Mouse (Mus musculus): ENCODE results near the gene Trak1. TPM values are rescaled to one million over a fixed set of nuclear protein-coding genes. Genes with fewer than 3 reads are reported as not detected.

Gene Trak1
- polyA plus RNA-seq, 1 experiment from 2014 or later = 25.9 TPM

- H3K9me3 ChIP-seq = no peaks in the 10 kb centered on the region
- peak; percentile 92 for ATAC-seq (ENCODE audit: insufficient number of reproducible peaks, low FRiP score, low TSS enrichment, low read depth)
- peaks cover 9% of the 10 kb centered on the region for H3K4me1 ChIP-seq
- peak within 1 kb of the TSS; percentile 68 for H3K4me3 ChIP-seq
- peak within 1 kb of the TSS; percentile 47 for H3K9ac ChIP-seq
- WGBS = under 1% methylated on average over 59 of the region's 59 CpGs
- no peaks in the 10 kb centered on the region for H3K27me3 ChIP-seq
- peaks cover under 1% of the 10 kb centered on the region; the same call in 1 of the 2 replicates for H3K36me3 ChIP-seq
- H3K27ac ChIP-seq = peak within 1 kb of the TSS; percentile 76
- peak within 1 kb of the TSS; percentile 87 for H3K4me2 ChIP-seq
Measured at GRCm38 (mm10) chr9:121277118-121278060, 19.9 kb upstream of the Trak1 start, which contains the start of gene Ulk4. TSS of gene Ulk4 (minus strand) at chr9:121277197.

GRCm38 (mm10) chr9:121279216-121279615 is 18.1 kb upstream of the Trak1 start:
- no peak overlapping the region for H3K4me3 ChIP-seq
- no peak overlapping the region for H3K9ac ChIP-seq
- H3K27ac ChIP-seq = no peak overlapping the region
- H3K4me1 ChIP-seq = peaks cover 9% of the 10 kb centered on the region
- H3K9me3 ChIP-seq = no peaks in the 10 kb centered on the region
- WGBS = 82% methylated on average over 5 of the region's 5 CpGs
- no peak for ATAC-seq (ENCODE audit: insufficient number of reproducible peaks, low FRiP score, low TSS enrichment, low read depth)
- H3K36me3 ChIP-seq = peaks cover 5% of the 10 kb centered on the region; the same call in 1 of the 2 replicates
- no peak overlapping the region for H3K4me2 ChIP-seq
- H3K27me3 ChIP-seq = no peaks in the 10 kb centered on the region

- ATAC-seq (ENCODE audit: insufficient number of reproducible peaks, low FRiP score, low TSS enrichment, low read depth) = no peak
- no peaks in the 10 kb centered on the region for H3K27me3 ChIP-seq
- H3K4me2 ChIP-seq = no peak overlapping the region
- H3K27ac ChIP-seq = no peak overlapping the region
- H3K4me1 ChIP-seq = peaks cover 14% of the 10 kb centered on the region
- peaks cover 5% of the 10 kb centered on the region; the same call in 1 of the 2 replicates for H3K36me3 ChIP-seq
- no peaks in the 10 kb centered on the region for H3K9me3 ChIP-seq
- no peak overlapping the region for H3K9ac ChIP-seq
- H3K4me3 ChIP-seq = no peak overlapping the region
- 84% methylated on average over 6 of the region's 6 CpGs for WGBS
Measured at GRCm38 (mm10) chr9:121281891-121282290, 15.4 kb upstream of the Trak1 start.

- H3K9ac ChIP-seq = no peak overlapping the region
- no peak overlapping the region for H3K4me3 ChIP-seq
- H3K36me3 ChIP-seq = peaks cover 5% of the 10 kb centered on the region; the same call in 1 of the 2 replicates
- ATAC-seq (ENCODE audit: insufficient number of reproducible peaks, low FRiP score, low TSS enrichment, low read depth) = no peak
- no peak overlapping the region for H3K4me2 ChIP-seq
- no peaks in the 10 kb centered on the region for H3K9me3 ChIP-seq
- WGBS = 96% methylated on average over 6 of the region's 6 CpGs
- H3K27ac ChIP-seq = no peak overlapping the region
- H3K27me3 ChIP-seq = no peaks in the 10 kb centered on the region
- H3K4me1 ChIP-seq = peaks cover 8% of the 10 kb centered on the region; the same call in 1 of the 2 replicates
Measured at GRCm38 (mm10) chr9:121283620-121284185, 13.6 kb upstream of the Trak1 start.

- Histone ChIP-seq H3K9me3 (no peaks in the 10 kb centered on the region), H3K9ac (no peak overlapping the region), H3K4me2 (no peak overlapping the region), H3K36me3 (peaks cover 5% of the 10 kb centered on the region; the same call in 1 of the 2 replicates), H3K27ac (no peak overlapping the region), H3K4me1 (peaks cover 8% of the 10 kb centered on the region; the same call in 1 of the 2 replicates), H3K4me3 (no peak overlapping the region), H3K27me3 (no peaks in the 10 kb centered on the region)
- ATAC-seq (ENCODE audit: insufficient number of reproducible peaks, low FRiP score, low TSS enrichment, low read depth) = no peak
- 84% methylated on average over 3 of the region's 3 CpGs for WGBS
Measured at GRCm38 (mm10) chr9:121284422-121284821, 12.9 kb upstream of the Trak1 start.

- Histone ChIP-seq H3K4me2 (peak overlapping the region; percentile 50), H3K9me3 (no peaks in the 10 kb centered on the region), H3K9ac (peak overlapping the region; percentile 33), H3K4me1 (peaks cover 8% of the 10 kb centered on the region; the same call in 1 of the 2 replicates), H3K4me3 (peak overlapping the region; percentile 48), H3K36me3 (peaks cover 5% of the 10 kb centered on the region; the same call in 1 of the 2 replicates), H3K27me3 (no peaks in the 10 kb centered on the region), H3K27ac (0 out of 2 replicates have a peak overlapping the region, but pooled peaks have one; percentile 38)
- peak; percentile 40; the same call in 1 of the 2 replicates for ATAC-seq (ENCODE audit: insufficient number of reproducible peaks, low FRiP score, low TSS enrichment, low read depth)
- 19% methylated on average over 29 of the region's 29 CpGs for WGBS
Measured at GRCm38 (mm10) chr9:121285341-121286324, 11.7 kb upstream of the Trak1 start.

GRCm38 (mm10) chr9:121286325-121286901 is 10.9 kb upstream of the Trak1 start:
- H3K27me3 ChIP-seq = no peaks in the 10 kb centered on the region

GRCm38 (mm10) chr9:121291275-121291674 is 6.0 kb upstream of the Trak1 start:
- Histone ChIP-seq H3K9ac (no peak overlapping the region), H3K4me1 (peaks cover 1% of the 10 kb centered on the region; the same call in 1 of the 2 replicates), H3K9me3 (no peaks in the 10 kb centered on the region), H3K36me3 (no peaks in the 10 kb centered on the region), H3K4me2 (no peak overlapping the region), H3K4me3 (no peak overlapping the region), H3K27ac (no peak overlapping the region), H3K27me3 (peaks cover 9% of the 10 kb centered on the region; the same call in 1 of the 2 replicates)
- no peak for ATAC-seq (ENCODE audit: insufficient number of reproducible peaks, low FRiP score, low TSS enrichment, low read depth)
- 82% methylated on average over 2 of the region's 2 CpGs for WGBS

More at GRCm38 (mm10) chr9:121286325-121286901, 10.9 kb upstream of the Trak1 start:
- Histone ChIP-seq H3K4me1 (peaks cover 8% of the 10 kb centered on the region; the same call in 1 of the 2 replicates), H3K9ac (no peak overlapping the region), H3K4me2 (peak overlapping the region; percentile 50), H3K36me3 (peaks cover 5% of the 10 kb centered on the region; the same call in 1 of the 2 replicates), H3K4me3 (peak overlapping the region; percentile 48), H3K27ac (no peak overlapping the region), H3K9me3 (no peaks in the 10 kb centered on the region)
- no peak for ATAC-seq (ENCODE audit: insufficient number of reproducible peaks, low FRiP score, low TSS enrichment, low read depth)
- WGBS = 72% methylated on average over 3 of the region's 3 CpGs

- Histone ChIP-seq H3K4me3 (no peak overlapping the region), H3K9ac (no peak overlapping the region), H3K9me3 (no peaks in the 10 kb centered on the region), H3K27me3 (peaks cover 14% of the 10 kb centered on the region; the same call in 1 of the 2 replicates), H3K4me2 (no peak overlapping the region), H3K4me1 (peaks cover 6% of the 10 kb centered on the region), H3K36me3 (no peaks in the 10 kb centered on the region), H3K27ac (no peak overlapping the region)
- WGBS = 74% methylated on average over 7 of the region's 7 CpGs
- ATAC-seq (ENCODE audit: insufficient number of reproducible peaks, low FRiP score, low TSS enrichment, low read depth) = no peak
Measured at GRCm38 (mm10) chr9:121293187-121293586, 4.1 kb upstream of the Trak1 start.

- Histone ChIP-seq H3K27me3 (peaks cover 14% of the 10 kb centered on the region; the same call in 1 of the 2 replicates), H3K27ac (no peak overlapping the region), H3K4me3 (no peak overlapping the region), H3K36me3 (no peaks in the 10 kb centered on the region), H3K4me2 (no peak overlapping the region), H3K9me3 (no peaks in the 10 kb centered on the region), H3K9ac (no peak overlapping the region), H3K4me1 (peaks cover 25% of the 10 kb centered on the region)
- 74% methylated on average over 7 of the region's 7 CpGs for WGBS
- no peak for ATAC-seq (ENCODE audit: insufficient number of reproducible peaks, low FRiP score, low TSS enrichment, low read depth)
Measured at GRCm38 (mm10) chr9:121295221-121295620, 2.1 kb upstream of the Trak1 start.

Measured in limb, embryonic 15.5 days (tissue).